Mouse (Mus musculus): Measurements from ENCODE around the gene Tll2. TPM values are rescaled to one million over a fixed set of nuclear protein-coding genes. Genes with fewer than 3 reads are reported as not detected.
A peak's percentile ranks its signal among the peaks of the same experiment; 100 is the strongest.

Tll2 gene
- polyA plus RNA-seq, 1 experiment from 2014 or later, result 0.76 TPM

DNA sequence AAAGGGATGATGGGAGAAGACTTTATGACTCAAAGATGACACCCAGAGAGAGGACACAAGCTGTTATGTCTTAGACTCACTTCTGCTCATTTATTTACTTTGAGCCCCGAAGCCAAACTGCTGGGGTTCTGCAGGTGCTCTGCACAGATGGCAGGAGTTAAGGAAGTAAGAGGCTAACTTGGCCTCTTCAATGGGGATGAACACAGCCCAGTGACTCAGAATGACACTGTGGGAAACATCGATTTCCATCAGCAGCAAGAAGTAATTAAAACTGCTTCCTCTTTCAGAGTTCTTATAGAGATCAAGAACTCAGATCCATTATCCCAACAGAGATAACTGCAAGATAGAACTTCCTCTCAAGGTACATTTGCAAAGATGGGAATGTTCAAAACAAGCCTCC, 29.8 kb downstream of the Tll2 start:
- no peaks in the 10 kb centered on the region for H3K27me3 ChIP-seq (ENCODE audit: control insufficient read depth, insufficient read depth, low read length)
- no peak for DNase-seq (ENCODE audit: low spot score)

GRCm38 (mm10) chr19:41165914-41166235, 40.8 kb downstream of the Tll2 start:
- H3K9ac ChIP-seq (ENCODE audit: low read depth, low read length), result no peak overlapping the region
- no peaks in the 10 kb centered on the region for H3K4me1 ChIP-seq (replicated peaks; ENCODE audit: control insufficient read depth, insufficient read depth, low read length)
- H3K4me3 ChIP-seq (ENCODE audit: low read depth, low read length), result no peak overlapping the region
- DNase-seq (ENCODE audit: low spot score) (no peak), ATAC-seq (ENCODE audit: low FRiP score) (no peak)
- 89% methylated on average over 5 of the region's 5 CpGs for WGBS
- no peaks in the 10 kb centered on the region for H3K36me3 ChIP-seq (ENCODE audit: control insufficient read depth, insufficient read depth, low read length)
- H3K4me2 ChIP-seq (replicated peaks; ENCODE audit: low read depth, low read length), result no peak overlapping the region
- no peaks in the 10 kb centered on the region for H3K27me3 ChIP-seq (ENCODE audit: control insufficient read depth, insufficient read depth, low read length)
- H3K27ac ChIP-seq (ENCODE audit: low read depth, low read length), result no peak overlapping the region
- no peaks in the 10 kb centered on the region for H3K9me3 ChIP-seq (ENCODE audit: control insufficient read depth, low read length)

More for the DNA sequence above, 29.8 kb downstream of the Tll2 start:
- no peak for ATAC-seq (ENCODE audit: low FRiP score)
- 82% methylated on average over 2 of the region's 2 CpGs for WGBS
- Histone ChIP-seq H3K36me3 (ENCODE audit: control insufficient read depth, insufficient read depth, low read length) (no peaks in the 10 kb centered on the region), H3K9me3 (ENCODE audit: control insufficient read depth, low read length) (no peaks in the 10 kb centered on the region), H3K4me1 (replicated peaks; ENCODE audit: control insufficient read depth, insufficient read depth, low read length) (no peaks in the 10 kb centered on the region), H3K4me2 (replicated peaks; ENCODE audit: low read depth, low read length) (no peak overlapping the region), H3K27ac (ENCODE audit: low read depth, low read length) (no peak overlapping the region), H3K4me3 (ENCODE audit: low read depth, low read length) (no peak overlapping the region), H3K9ac (ENCODE audit: low read depth, low read length) (no peak overlapping the region)

GRCm38 (mm10) chr19:41165144-41165913, 41.3 kb downstream of the Tll2 start:
- no peaks in the 10 kb centered on the region; the same call in 1 of the 2 replicates for H3K4me1 ChIP-seq (replicated peaks; ENCODE audit: control insufficient read depth, insufficient read depth, low read length)
- no peaks in the 10 kb centered on the region for H3K36me3 ChIP-seq (ENCODE audit: control insufficient read depth, insufficient read depth, low read length)
- no peaks in the 10 kb centered on the region for H3K27me3 ChIP-seq (ENCODE audit: control insufficient read depth, insufficient read depth, low read length)
- DNase-seq (ENCODE audit: low spot score) (no peak), ATAC-seq (ENCODE audit: low FRiP score) (peak; percentile 34; the same call in 1 of the 2 replicates)
- no peak overlapping the region for H3K4me3 ChIP-seq (ENCODE audit: low read depth, low read length)
- no peak overlapping the region for H3K4me2 ChIP-seq (replicated peaks; ENCODE audit: low read depth, low read length)
- H3K9ac ChIP-seq (ENCODE audit: low read depth, low read length), result no peak overlapping the region
- H3K9me3 ChIP-seq (ENCODE audit: control insufficient read depth, low read length), result no peaks in the 10 kb centered on the region
- H3K27ac ChIP-seq (ENCODE audit: low read depth, low read length), result no peak overlapping the region
- WGBS, result 69% methylated on average over 14 of the region's 14 CpGs

DNA sequence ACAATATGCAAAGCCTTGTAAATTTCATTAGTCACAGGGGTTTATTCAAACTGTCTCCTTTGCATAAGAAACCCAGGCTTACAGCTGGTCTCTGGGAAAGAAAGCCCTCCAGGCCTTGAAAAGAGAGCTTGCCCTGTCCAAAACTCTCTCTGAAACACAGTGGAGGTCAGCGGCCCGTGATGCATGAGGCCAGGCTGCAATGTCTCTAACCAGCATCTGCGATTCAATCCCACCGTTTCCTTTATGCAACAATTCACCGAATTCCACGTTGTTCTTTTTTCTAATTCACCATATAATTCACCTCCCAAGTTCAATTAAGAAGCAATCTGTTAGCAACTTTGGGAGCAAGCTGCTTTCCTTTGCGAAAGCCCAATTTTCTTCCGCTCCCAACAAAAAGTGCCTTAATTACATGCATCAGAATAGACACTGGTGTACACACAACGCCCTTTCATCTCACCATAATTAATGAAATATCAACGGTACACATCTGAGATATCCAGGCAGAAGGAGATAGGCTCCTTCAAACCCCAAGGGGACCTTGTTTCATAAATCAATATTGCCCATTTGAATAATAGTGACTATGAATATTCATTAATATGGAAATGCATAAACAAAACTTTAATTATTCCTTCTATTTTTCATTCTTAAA, 42.1 kb downstream of the Tll2 start:
- no peaks in the 10 kb centered on the region for H3K27me3 ChIP-seq (ENCODE audit: control insufficient read depth, insufficient read depth, low read length)
- H3K9ac ChIP-seq (ENCODE audit: low read depth, low read length), result no peak overlapping the region
- H3K4me3 ChIP-seq (ENCODE audit: low read depth, low read length), result no peak overlapping the region
- H3K4me1 ChIP-seq (replicated peaks; ENCODE audit: control insufficient read depth, insufficient read depth, low read length), result no peaks in the 10 kb centered on the region; the same call in 1 of the 2 replicates
- WGBS, result 29% methylated on average over 10 of the region's 10 CpGs
- no peaks in the 10 kb centered on the region for H3K36me3 ChIP-seq (ENCODE audit: control insufficient read depth, insufficient read depth, low read length)
- peak; percentile 78 for ATAC-seq (ENCODE audit: low FRiP score)
- DNase-seq (ENCODE audit: low spot score), result peak; percentile 40
- H3K9me3 ChIP-seq (ENCODE audit: control insufficient read depth, low read length), result no peaks in the 10 kb centered on the region
- peak overlapping the region; percentile 65; the same call in 1 of the 2 replicates for H3K27ac ChIP-seq (ENCODE audit: low read depth, low read length)
- no peak overlapping the region for H3K4me2 ChIP-seq (replicated peaks; ENCODE audit: low read depth, low read length)

GRCm38 (mm10) chr19:41160388-41160787, 46.2 kb downstream of the Tll2 start:
- Histone ChIP-seq H3K4me2 (replicated peaks; ENCODE audit: low read depth, low read length) (no peak overlapping the region), H3K4me1 (replicated peaks; ENCODE audit: control insufficient read depth, insufficient read depth, low read length) (no peaks in the 10 kb centered on the region; the same call in 1 of the 2 replicates), H3K9ac (ENCODE audit: low read depth, low read length) (no peak overlapping the region), H3K9me3 (ENCODE audit: control insufficient read depth, low read length) (no peaks in the 10 kb centered on the region), H3K27me3 (ENCODE audit: control insufficient read depth, insufficient read depth, low read length) (no peaks in the 10 kb centered on the region), H3K36me3 (ENCODE audit: control insufficient read depth, insufficient read depth, low read length) (no peaks in the 10 kb centered on the region), H3K27ac (ENCODE audit: low read depth, low read length) (no peak overlapping the region), H3K4me3 (ENCODE audit: low read depth, low read length) (no peak overlapping the region)
- DNase-seq (ENCODE audit: low spot score) (peak; percentile 14), ATAC-seq (ENCODE audit: low FRiP score) (no peak)
- WGBS, result 51% methylated on average over 14 of the region's 14 CpGs

DNA sequence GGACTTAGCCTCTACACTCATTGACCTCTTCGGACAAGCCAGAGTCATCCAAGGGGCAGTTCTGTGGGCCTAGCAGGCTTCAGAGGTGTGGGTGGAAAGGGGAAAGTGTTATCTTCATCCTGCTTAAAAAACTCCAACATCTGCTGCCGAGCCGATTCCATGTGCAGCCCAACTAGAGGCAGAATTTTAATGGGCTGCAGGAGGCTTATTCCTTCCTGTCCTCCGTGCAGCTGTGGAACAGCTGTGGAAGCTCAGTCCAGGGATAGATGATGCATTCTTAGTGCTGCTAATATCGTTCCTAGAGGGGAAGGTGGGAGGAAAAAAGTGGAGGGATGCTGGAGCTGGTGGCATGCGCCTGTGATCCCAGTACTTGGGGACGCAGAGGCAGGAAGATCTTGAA, 52.0 kb downstream of the Tll2 start:
- Histone ChIP-seq H3K4me2 (replicated peaks; ENCODE audit: low read depth, low read length) (no peak overlapping the region), H3K4me1 (replicated peaks; ENCODE audit: control insufficient read depth, insufficient read depth, low read length) (no peaks in the 10 kb centered on the region), H3K36me3 (ENCODE audit: control insufficient read depth, insufficient read depth, low read length) (no peaks in the 10 kb centered on the region), H3K4me3 (ENCODE audit: low read depth, low read length) (no peak overlapping the region), H3K27me3 (ENCODE audit: control insufficient read depth, insufficient read depth, low read length) (no peaks in the 10 kb centered on the region), H3K27ac (ENCODE audit: low read depth, low read length) (no peak overlapping the region), H3K9me3 (ENCODE audit: control insufficient read depth, low read length) (no peaks in the 10 kb centered on the region), H3K9ac (ENCODE audit: low read depth, low read length) (no peak overlapping the region)
- 79% methylated on average over 7 of the region's 7 CpGs for whole genome bisulfite sequencing
- ATAC-seq (ENCODE audit: low FRiP score) (no peak), DNase-seq (ENCODE audit: low spot score) (no peak)

DNA sequence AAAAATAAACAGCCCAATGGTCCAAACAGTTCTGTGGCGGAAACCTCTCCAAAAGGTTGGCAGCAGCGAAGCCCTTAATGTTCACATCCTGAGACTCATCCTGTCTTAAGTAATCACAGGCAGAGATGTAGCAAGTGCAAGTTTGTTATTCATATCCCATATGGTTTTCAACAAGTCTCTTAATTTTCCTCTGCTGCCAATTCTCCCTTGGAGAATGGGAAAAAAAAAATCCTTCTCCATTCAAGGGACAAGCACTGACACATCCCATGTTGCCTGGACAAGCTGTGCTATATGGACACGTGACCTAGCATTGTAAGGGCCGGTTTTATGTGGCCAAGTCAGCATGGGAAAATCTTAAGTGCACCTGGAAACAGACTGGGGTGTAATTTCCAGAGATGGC, 54.2 kb downstream of the Tll2 start:
- Histone ChIP-seq H3K27me3 (ENCODE audit: control insufficient read depth, insufficient read depth, low read length) (no peaks in the 10 kb centered on the region), H3K36me3 (ENCODE audit: control insufficient read depth, insufficient read depth, low read length) (no peaks in the 10 kb centered on the region), H3K4me1 (replicated peaks; ENCODE audit: control insufficient read depth, insufficient read depth, low read length) (no peaks in the 10 kb centered on the region), H3K9ac (ENCODE audit: low read depth, low read length) (no peak overlapping the region), H3K27ac (ENCODE audit: low read depth, low read length) (no peak overlapping the region), H3K4me3 (ENCODE audit: low read depth, low read length) (no peak overlapping the region), H3K4me2 (replicated peaks; ENCODE audit: low read depth, low read length) (no peak overlapping the region), H3K9me3 (ENCODE audit: control insufficient read depth, low read length) (no peaks in the 10 kb centered on the region)
- WGBS, result 88% methylated on average over 4 of the region's 4 CpGs
- ATAC-seq (ENCODE audit: low FRiP score), result no peak
- DNase-seq (ENCODE audit: low spot score), result no peak

DNA sequence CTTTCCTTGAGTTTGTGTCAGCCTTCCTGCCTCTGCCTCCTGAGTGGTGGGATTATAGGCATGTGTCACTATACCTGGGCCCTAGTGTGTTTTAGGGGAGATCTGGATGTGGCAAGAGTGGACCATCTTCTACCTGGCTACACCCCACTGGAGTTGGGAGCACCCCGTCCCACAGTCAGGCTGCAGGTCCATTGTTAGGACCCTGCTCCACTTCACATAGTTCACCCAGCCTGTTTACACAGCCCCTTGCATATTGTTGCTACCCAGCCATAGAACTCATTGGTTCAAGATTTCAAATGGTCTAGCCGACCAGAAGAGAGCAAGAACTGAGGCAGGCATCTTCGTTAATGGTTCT, 54.6 kb downstream of the Tll2 start:
- H3K36me3 ChIP-seq (ENCODE audit: control insufficient read depth, insufficient read depth, low read length), result no peaks in the 10 kb centered on the region
- no peak for ATAC-seq (ENCODE audit: low FRiP score)
- H3K9me3 ChIP-seq (ENCODE audit: control insufficient read depth, low read length), result no peaks in the 10 kb centered on the region
- H3K4me2 ChIP-seq (replicated peaks; ENCODE audit: low read depth, low read length), result no peak overlapping the region
- H3K27me3 ChIP-seq (ENCODE audit: control insufficient read depth, insufficient read depth, low read length), result no peaks in the 10 kb centered on the region
- 94% methylated on average over 3 of the region's 3 CpGs for WGBS
- no peak for DNase-seq (ENCODE audit: low spot score)
- H3K9ac ChIP-seq (ENCODE audit: low read depth, low read length), result no peak overlapping the region
- no peaks in the 10 kb centered on the region for H3K4me1 ChIP-seq (replicated peaks; ENCODE audit: control insufficient read depth, insufficient read depth, low read length)
- H3K4me3 ChIP-seq (ENCODE audit: low read depth, low read length), result no peak overlapping the region
- H3K27ac ChIP-seq (ENCODE audit: low read depth, low read length), result no peak overlapping the region
